Mouse (Mus musculus) intestine, embryonic 14.5 days (tissue): ENCODE results near the gene Drg2. TPM values are rescaled to one million over a fixed set of nuclear protein-coding genes. Genes with fewer than 3 reads are reported as not detected.
"Not testable (repeated sequence)": the region's sequence is repeated elsewhere in the genome, so short reads cannot be mapped to it uniquely, and the experiment has no call there.

Experiments used
- ATAC-seq: fragments of 200-750 bp; cut with Nextera tagmentation; replicated peaks from 2 replicates; pipeline ENCODE4 v1.8.0; 2017; ENCODE audit warnings: low read depth, moderate number of reproducible peaks, moderate TSS enrichment, moderate library complexity; ENCODE audit not compliant: low FRiP score, low TSS enrichment
- DNase-seq: peaks from one replicate; pipeline ENCODE4 v3.0.0-alpha.2; 2018; ENCODE audit warnings: low spot score
- H3K27ac ChIP-seq: fragments of 300-500 bp; sonication (generic); 2 replicates; pipeline ENCODE4 v1.5.1; 2014; ENCODE audit warnings: low read depth, mild to moderate bottlenecking, control low read depth
- H3K27me3 ChIP-seq: fragments of 300-500 bp; sonication (generic); replicated peaks from 2 replicates; pipeline ENCODE4 v1.6.1; 2014; ENCODE audit warnings: low read length, control low read depth; ENCODE audit not compliant: control insufficient read depth, insufficient read depth
- H3K36me3 ChIP-seq: fragments of 300-500 bp; sonication (generic); 2 replicates; pipeline ENCODE4 v1.6.1; 2014; ENCODE audit warnings: low read length, control low read depth; ENCODE audit not compliant: control insufficient read depth, insufficient read depth
- H3K4me1 ChIP-seq: fragments of 300-500 bp; sonication (generic); replicated peaks from 2 replicates; pipeline ENCODE4 v1.6.1; 2014; ENCODE audit warnings: low read length, control low read depth, mixed read lengths; ENCODE audit not compliant: control insufficient read depth, insufficient read depth
- H3K4me2 ChIP-seq: fragments of 300-500 bp; sonication (generic); 2 replicates; pipeline ENCODE4 v1.6.1; 2014; ENCODE audit warnings: low read length
- H3K4me3 ChIP-seq: fragments of 300-500 bp; sonication (generic); 2 replicates; pipeline ENCODE4 v1.5.1; 2014; ENCODE audit warnings: low read depth, low read length, control low read depth, mixed read lengths
- H3K9ac ChIP-seq: fragments of 300-500 bp; sonication (generic); 2 replicates; pipeline ENCODE4 v1.6.1; 2014; ENCODE audit warnings: mild to moderate bottlenecking, low read length
- H3K9me3 ChIP-seq: fragments of 300-500 bp; sonication (generic); 2 replicates; pipeline ENCODE4 v1.6.1; 2016; ENCODE audit warnings: low read length, control low read depth; ENCODE audit not compliant: control insufficient read depth
- WGBS: fragments of 180-500 bp; shearing (Covaris S2); extraction: QIAGEN DNeasy Blood & Tissue Kit; methylation state at CpG from one replicate; pipeline ENCODE4 v1.1.7; 2014; 5-methylcytosine and 5-hydroxymethylcytosine counted together
- polyA plus RNA-seq: library from polyadenylated mRNA; unstranded; fragments of >200 nt; fragmentation: Nextera tagmentation; extraction: Ambion mirVana; gene quantifications from 2 replicates; pipeline ENCODE4 v1.2.1, GENCODE M21; 2014

The Drg2 gene
- polyA plus RNA-seq, 1 experiment from 2014 or later = 110 TPM

DNA sequence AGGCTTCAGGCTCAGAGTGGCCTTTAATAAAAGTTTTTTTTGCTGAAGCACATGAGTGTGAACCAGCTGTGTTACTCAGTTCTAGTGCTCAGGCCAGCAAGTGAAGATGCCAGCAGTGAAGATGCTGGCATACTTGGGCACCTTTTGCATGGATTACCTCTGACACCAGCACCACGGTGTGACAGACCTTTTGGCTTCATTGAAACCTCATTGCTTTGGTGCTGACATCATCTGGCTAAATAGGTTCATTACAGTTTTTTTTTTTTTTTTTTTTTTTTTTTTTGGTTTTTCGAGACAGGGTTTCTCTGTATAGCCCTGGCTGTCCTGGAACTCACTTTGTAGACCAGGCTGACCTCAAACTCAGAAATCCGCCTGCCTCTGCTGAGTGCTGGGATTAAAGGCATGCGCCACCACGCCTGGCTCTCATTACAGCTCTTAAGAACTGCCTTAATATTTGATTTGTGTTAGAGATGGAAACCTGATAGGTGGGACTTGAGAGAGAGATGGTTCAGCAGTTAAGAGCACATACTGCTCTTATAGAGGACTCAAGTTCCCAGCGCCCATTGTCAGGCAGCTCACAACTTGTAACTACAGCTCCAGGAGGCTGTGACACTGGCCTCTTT is 32.2 kb upstream of the Drg2 start:
- Histone ChIP-seq H3K27ac (no peak overlapping the region), H3K4me1 (peaks cover 11% of the 10 kb centered on the region), H3K4me3 (no peak overlapping the region), H3K36me3 (peaks cover 17% of the 10 kb centered on the region), H3K4me2 (no peak overlapping the region), H3K9me3 (no peaks in the 10 kb centered on the region), H3K27me3 (no peaks in the 10 kb centered on the region), H3K9ac (no peak overlapping the region)
- no peak for ATAC-seq
- no peak for DNase-seq
- WGBS = 73% methylated on average over 5 of the region's 6 CpGs

DNA sequence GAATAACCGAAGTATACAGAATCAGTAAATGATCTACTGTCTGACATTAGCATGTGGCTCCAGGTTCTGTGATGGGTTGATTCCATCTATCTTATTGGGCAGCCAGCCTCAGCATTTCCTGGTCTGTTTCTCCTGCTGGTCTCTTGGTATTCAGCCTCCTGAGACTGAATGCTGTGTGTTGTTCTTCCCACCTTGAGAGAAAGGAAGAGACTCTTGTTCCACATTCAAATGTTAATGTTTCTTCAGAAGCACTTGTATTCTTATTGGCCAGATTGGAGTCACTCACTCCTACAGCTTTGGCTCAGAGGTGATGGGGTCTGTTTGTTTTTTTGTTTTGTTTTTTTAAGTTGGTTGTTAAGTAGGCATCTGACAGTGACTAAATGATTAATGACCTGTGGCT is 31.4 kb upstream of the Drg2 start:
- 59% methylated on average over 1 of the region's 1 CpGs for WGBS
- Histone ChIP-seq H3K9me3 (no peaks in the 10 kb centered on the region), H3K4me3 (no peak overlapping the region), H3K4me2 (no peak overlapping the region), H3K36me3 (peaks cover 25% of the 10 kb centered on the region), H3K27ac (no peak overlapping the region), H3K27me3 (no peaks in the 10 kb centered on the region), H3K4me1 (peaks cover 10% of the 10 kb centered on the region), H3K9ac (no peak overlapping the region)
- ATAC-seq = no peak
- no peak for DNase-seq

DNA sequence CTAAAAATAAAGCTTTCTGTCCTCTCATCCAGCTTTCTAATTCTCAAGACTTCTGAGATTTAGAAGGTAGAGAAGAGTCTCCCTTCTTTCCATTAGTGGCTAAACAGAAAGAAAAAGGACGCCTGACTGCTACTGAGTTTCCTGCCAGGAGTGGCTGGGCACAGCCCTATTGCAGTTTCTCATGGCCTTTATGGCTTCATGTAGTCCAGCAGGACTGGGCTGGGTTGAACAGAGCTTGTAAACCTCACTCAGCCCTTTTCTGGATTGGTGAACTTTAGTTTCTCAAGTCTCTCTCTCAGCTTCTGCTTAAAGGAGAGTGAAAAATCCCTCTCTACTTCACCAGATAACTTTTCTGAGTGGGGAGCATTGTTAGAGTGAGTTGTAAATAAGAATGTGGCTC is 28.0 kb upstream of the Drg2 start:
- H3K9me3 ChIP-seq = no peaks in the 10 kb centered on the region
- no peak overlapping the region for H3K9ac ChIP-seq
- no peak overlapping the region for H3K4me3 ChIP-seq
- peaks cover 36% of the 10 kb centered on the region for H3K36me3 ChIP-seq
- no peak for ATAC-seq
- 89% methylated on average over 1 of the region's 1 CpGs for WGBS
- no peak for DNase-seq
- no peaks in the 10 kb centered on the region for H3K27me3 ChIP-seq
- no peak overlapping the region for H3K27ac ChIP-seq
- H3K4me2 ChIP-seq = no peak overlapping the region
- no peaks in the 10 kb centered on the region for H3K4me1 ChIP-seq

DNA sequence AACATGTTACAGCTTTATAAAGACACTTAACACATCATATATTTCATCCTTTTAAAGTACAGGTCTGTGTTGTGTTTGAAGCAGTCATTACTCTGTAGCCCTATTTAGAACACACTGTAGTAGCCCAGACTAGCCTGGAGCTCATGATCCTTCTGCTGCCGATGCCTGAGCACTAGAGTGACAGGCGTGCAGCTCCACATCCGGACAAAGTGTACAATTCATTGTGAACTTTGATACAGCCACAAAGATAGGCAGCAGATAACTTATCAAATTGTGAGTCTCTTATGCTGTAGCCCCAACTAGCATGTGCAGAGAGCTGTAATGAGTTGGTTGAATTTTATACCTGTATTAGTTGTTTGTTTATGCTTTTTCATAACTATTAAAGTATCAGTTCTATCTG is 26.8 kb upstream of the Drg2 start:
- 89% methylated on average over 3 of the region's 3 CpGs for WGBS
- Histone ChIP-seq H3K4me2 (no peak overlapping the region), H3K9ac (no peak overlapping the region), H3K4me3 (no peak overlapping the region), H3K27me3 (no peaks in the 10 kb centered on the region), H3K9me3 (no peaks in the 10 kb centered on the region), H3K27ac (no peak overlapping the region), H3K4me1 (no peaks in the 10 kb centered on the region), H3K36me3 (peaks cover 43% of the 10 kb centered on the region)
- DNase-seq (no peak), ATAC-seq (no peak)

DNA sequence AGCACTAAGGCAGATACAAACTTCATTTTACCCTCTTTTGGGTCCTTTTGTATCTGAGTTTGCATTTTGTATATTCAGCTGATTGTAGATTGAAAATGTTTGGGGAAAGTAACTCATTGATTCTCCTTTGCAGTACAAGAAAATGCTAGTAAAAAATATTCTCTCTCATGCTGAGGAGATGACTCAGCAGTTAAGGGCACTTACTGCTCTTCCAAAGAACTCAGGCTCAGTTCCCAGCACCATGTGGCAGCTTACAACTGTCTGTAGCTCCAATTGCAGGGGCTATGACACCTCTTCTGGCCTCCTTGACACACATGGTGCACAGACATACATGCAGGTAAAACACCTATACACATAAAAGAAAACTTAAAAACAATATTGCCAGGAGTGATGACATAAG is 20.9 kb upstream of the Drg2 start:
- H3K4me1 ChIP-seq = no peaks in the 10 kb centered on the region
- no peak overlapping the region for H3K9ac ChIP-seq
- no peak overlapping the region for H3K4me3 ChIP-seq
- DNase-seq (no peak), ATAC-seq (no peak)
- H3K27me3 ChIP-seq = no peaks in the 10 kb centered on the region
- no peak overlapping the region for H3K4me2 ChIP-seq
- H3K27ac ChIP-seq = no peak overlapping the region
- peaks cover 69% of the 10 kb centered on the region for H3K36me3 ChIP-seq
- no peaks in the 10 kb centered on the region for H3K9me3 ChIP-seq

DNA sequence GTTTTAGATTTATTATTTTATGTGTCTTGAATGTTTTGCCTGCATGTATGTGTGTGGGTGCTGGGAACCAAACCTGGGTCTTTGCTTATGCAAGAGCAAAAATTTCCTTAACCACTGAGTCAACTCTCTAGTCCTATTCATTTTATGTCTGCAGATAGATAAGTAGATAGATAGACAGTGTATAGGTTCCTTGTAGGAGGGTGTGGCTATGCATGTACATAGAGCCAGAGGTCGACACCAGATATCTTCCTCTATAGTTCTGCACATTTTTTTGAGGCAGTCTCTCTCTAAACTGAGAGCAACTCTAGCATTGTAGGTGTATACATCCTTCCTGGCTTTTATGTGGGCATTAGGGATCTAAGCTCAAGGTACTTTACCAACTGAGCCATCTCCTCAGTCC is 19.3 kb upstream of the Drg2 start:
- DNase-seq (no peak), ATAC-seq (no peak)
- no peaks in the 10 kb centered on the region for H3K4me1 ChIP-seq
- peaks cover 74% of the 10 kb centered on the region for H3K36me3 ChIP-seq
- no peak overlapping the region for H3K27ac ChIP-seq
- WGBS = 100% methylated on average over 1 of the region's 1 CpGs
- no peaks in the 10 kb centered on the region for H3K27me3 ChIP-seq
- H3K4me3 ChIP-seq = no peak overlapping the region
- H3K4me2 ChIP-seq = no peak overlapping the region
- H3K9me3 ChIP-seq = no peaks in the 10 kb centered on the region
- no peak overlapping the region for H3K9ac ChIP-seq

DNA sequence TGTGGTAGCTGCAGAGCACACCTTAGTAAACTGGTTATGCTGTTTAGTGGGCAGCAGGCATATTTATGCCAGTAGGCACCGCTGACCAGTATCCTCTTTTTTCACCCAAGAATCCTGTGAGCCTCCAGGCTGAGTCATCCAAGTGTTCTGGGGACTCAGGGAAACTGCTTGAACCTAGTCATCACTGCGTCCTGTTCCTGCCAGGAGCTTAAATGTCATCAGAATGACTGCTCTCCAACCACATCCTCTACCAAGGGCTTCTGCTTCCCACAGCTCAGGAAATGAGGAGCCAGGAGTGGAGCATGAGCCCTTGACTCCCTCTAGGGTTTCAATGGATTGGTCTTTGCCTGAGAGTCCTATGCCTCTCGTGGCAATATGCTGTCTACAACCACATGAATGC is 17.8 kb upstream of the Drg2 start:
- Histone ChIP-seq H3K4me3 (no peak overlapping the region), H3K27ac (no peak overlapping the region), H3K9ac (no peak overlapping the region), H3K4me2 (no peak overlapping the region), H3K4me1 (no peaks in the 10 kb centered on the region), H3K36me3 (peaks cover 82% of the 10 kb centered on the region), H3K27me3 (no peaks in the 10 kb centered on the region), H3K9me3 (no peaks in the 10 kb centered on the region)
- DNase-seq (no peak), ATAC-seq (no peak)
- 89% methylated on average over 3 of the region's 3 CpGs for WGBS

DNA sequence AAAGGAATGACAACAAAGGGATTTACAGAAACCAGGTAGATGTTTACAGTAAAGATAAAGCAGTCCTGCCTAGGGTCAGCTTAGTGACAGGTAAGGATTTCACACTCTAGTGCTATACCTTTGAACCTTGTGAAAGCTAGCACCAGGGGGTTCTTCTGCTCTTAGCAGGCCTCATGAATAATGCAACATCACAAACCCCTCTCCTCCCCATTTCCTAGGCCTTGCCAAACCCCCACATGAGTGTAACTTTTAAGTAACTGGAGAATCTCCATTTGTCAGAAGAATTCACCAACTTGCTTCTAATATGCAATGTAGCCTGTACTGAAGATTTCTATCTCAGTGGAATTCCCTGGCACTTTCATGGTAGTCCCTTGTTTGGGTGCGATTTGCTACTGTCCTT is 14.8 kb upstream of the Drg2 start:
- H3K36me3 ChIP-seq = peaks cover 88% of the 10 kb centered on the region
- ATAC-seq, H3K4me1 ChIP-seq: not testable (repeated sequence)

DNA sequence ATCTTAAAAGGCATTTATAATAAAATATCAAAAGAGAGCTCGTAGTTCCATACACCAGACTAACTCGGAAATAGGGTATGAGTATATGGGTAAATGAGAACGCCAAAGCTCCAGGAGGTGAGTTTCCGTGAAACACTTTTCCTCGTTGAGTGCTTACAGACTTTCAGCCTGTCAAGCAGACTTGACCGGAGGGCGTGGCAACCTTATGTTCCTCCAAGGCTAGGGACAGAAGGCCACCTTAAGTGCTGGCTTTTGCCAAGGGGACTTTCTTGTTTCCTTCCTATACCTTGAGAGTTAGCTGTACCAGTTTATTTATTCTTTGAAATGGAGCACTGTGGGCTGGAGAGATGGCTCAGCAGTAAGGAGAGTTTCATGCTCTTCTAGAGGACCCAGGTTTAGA is 14.2 kb upstream of the Drg2 start:
- ATAC-seq (no peak), DNase-seq (no peak)
- 32% methylated on average over 7 of the region's 7 CpGs for WGBS
- Histone ChIP-seq H3K9ac (no peak overlapping the region), H3K4me3 (no peak overlapping the region), H3K9me3 (no peaks in the 10 kb centered on the region), H3K27ac (no peak overlapping the region), H3K4me1 (no peaks in the 10 kb centered on the region), H3K36me3 (peaks cover 83% of the 10 kb centered on the region), H3K27me3 (no peaks in the 10 kb centered on the region), H3K4me2 (no peak overlapping the region)

More for the DNA sequence above, 14.8 kb upstream of the Drg2 start:
- not testable (repeated sequence) for DNase-seq, H3K9ac ChIP-seq, H3K27me3 ChIP-seq, H3K27ac ChIP-seq, H3K4me2 ChIP-seq, H3K4me3 ChIP-seq, H3K9me3 ChIP-seq
- 17% methylated on average over 1 of the region's 1 CpGs for WGBS
